Mouse (Mus musculus) lung, postnatal 0 days (tissue): ENCODE data around the gene Mical2. TPM values are rescaled to one million over a fixed set of nuclear protein-coding genes. Genes with fewer than 3 reads are reported as not detected.
A peak's percentile ranks its signal among the peaks of the same experiment; 100 is the strongest.

Source experiments
- ATAC-seq: fragments of 200-750 bp; cut with Nextera tagmentation; 2 replicates; pipeline ENCODE4 v1.8.0; 2017; ENCODE audit warnings: moderate library complexity
- DNase-seq: peaks from one replicate; pipeline ENCODE4 v3.0.0-alpha.2; 2016; ENCODE audit warnings: low spot score
- H3K27ac ChIP-seq: fragments of 300-500 bp; sonication (generic); 2 replicates; pipeline ENCODE4 v1.5.1; 2014; ENCODE audit warnings: antibody characterized with exemption, mild to moderate bottlenecking, low read length, mixed read lengths
- H3K27me3 ChIP-seq: fragments of 300-500 bp; sonication (generic); replicated peaks from 2 replicates; pipeline ENCODE4 v1.6.1; 2014; ENCODE audit warnings: low read length, mixed read lengths; ENCODE audit not compliant: insufficient read depth
- H3K36me3 ChIP-seq: fragments of 300-500 bp; sonication (generic); 2 replicates; pipeline ENCODE4 v1.6.1; 2014; ENCODE audit warnings: low read length, mixed read lengths; ENCODE audit not compliant: insufficient read depth
- H3K4me1 ChIP-seq: fragments of 300-500 bp; sonication (generic); 2 replicates; pipeline ENCODE4 v1.6.1; 2014; ENCODE audit warnings: antibody characterized with exemption, low read depth, low read length, mixed read lengths; ENCODE audit not compliant: insufficient read depth
- H3K4me2 ChIP-seq: fragments of 300-500 bp; sonication (generic); replicated peaks from 2 replicates; pipeline ENCODE4 v1.6.1; 2014; ENCODE audit warnings: low read depth, mild to moderate bottlenecking, low read length, moderate library complexity, mixed read lengths
- H3K4me3 ChIP-seq: fragments of 300-500 bp; sonication (generic); 2 replicates; pipeline ENCODE4 v1.5.1; 2014; ENCODE audit warnings: low read depth, low read length
- H3K9ac ChIP-seq: fragments of 300-500 bp; sonication (generic); replicated peaks from 2 replicates; pipeline ENCODE4 v1.6.1; 2014; ENCODE audit warnings: low read depth, mild to moderate bottlenecking
- H3K9me3 ChIP-seq: fragments of 300-500 bp; sonication (generic); 2 replicates; pipeline ENCODE4 v1.6.1; 2016; ENCODE audit warnings: low read length, mixed read lengths
- CTCF ChIP-seq: IDR thresholded peaks from 2 replicates; pipeline ENCODE4 v1.5.1; 2016; ENCODE audit warnings: antibody characterized with exemption, mild to moderate bottlenecking
- EP300 ChIP-seq: IDR thresholded peaks from 2 replicates; pipeline ENCODE4 v1.6.1; 2016; ENCODE audit warnings: antibody characterized with exemption, mild to moderate bottlenecking, control low read depth
- WGBS: fragments of 180-500 bp; shearing (Covaris S2); extraction: QIAGEN DNeasy Blood & Tissue Kit; methylation state at CpG from one replicate; pipeline ENCODE4 v1.1.7; 2014; 5-methylcytosine and 5-hydroxymethylcytosine counted together
- polyA plus RNA-seq: library from polyadenylated mRNA; unstranded; fragments of >200 nt; fragmentation: Nextera tagmentation; extraction: Ambion mirVana; gene quantifications from 2 replicates; pipeline ENCODE4 v1.2.1, GENCODE M21; 2015

Gene Mical2
- polyA plus RNA-seq, 1 experiment from 2014 or later: 19.7 TPM

DNA sequence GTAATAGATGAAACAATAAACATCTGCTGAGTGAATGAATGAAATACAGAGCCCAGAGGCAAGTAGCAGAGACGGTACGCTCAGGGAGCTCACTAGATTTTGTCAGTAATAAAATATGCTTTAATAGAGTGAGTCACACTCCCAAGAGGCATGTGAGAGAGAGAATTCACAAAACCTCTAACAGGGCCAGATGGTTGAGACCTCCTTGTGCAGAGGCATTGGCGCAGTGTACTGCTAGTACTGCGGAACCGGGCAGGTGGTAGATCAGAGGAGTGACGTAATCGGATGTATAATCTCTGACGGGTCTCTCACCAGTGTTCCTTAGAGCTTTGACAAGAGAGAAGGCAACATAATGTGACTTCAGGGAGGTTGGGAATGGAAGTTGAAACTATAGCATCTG lies 78.7 kb downstream of the Mical2 start:
- Histone ChIP-seq H3K4me2 (no peak overlapping the region), H3K9ac (no peak overlapping the region), H3K36me3 (no peaks in the 10 kb centered on the region), H3K4me1 (peaks cover 2% of the 10 kb centered on the region; the same call in 1 of the 2 replicates), H3K27me3 (no peaks in the 10 kb centered on the region), H3K9me3 (no peaks in the 10 kb centered on the region), H3K27ac (no peak overlapping the region), H3K4me3 (no peak overlapping the region)
- no peak for ATAC-seq
- WGBS: 63% methylated on average over 8 of the region's 8 CpGs
- TF ChIP-seq EP300 (no peak), CTCF (no peak)
- no peak for DNase-seq

DNA sequence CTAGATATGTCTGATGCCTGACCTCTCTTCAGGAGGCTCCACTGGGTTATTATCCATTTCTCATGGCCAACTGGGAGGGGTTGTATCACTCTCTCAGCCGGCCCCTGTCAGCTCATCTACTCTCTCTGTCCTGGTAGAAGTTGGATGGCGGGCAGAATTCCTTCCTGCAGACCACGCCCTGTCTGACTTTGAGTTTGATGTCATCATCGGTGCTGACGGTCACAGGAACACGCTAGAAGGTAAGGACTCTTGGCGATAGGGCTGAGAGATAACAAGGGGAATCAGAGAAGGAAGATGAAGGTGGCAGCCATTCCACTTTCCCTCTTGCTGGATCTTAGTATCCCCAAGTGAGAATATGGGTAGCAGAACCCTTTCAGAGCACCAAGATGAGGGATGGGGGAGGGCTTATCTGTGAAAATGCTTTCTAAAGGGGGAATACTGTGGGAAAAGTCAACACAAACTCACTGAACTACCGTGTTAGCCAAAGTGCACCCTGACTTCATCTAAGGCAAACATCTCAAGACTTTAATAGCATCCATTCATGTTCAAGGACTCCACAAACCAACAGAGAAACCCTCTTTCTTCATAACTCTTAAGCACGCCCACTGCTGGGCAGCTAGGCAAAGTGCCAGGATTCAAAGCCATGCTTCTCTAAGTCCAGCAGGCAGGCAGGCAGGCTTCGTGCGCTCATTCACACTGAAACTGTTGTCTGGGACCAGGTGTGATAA lies 83.8 kb downstream of the Mical2 start:
- H3K27ac ChIP-seq: peak overlapping the region; percentile 63
- TF ChIP-seq CTCF (peak; percentile 46), EP300 (peak; percentile 98)
- peak; percentile 95 for DNase-seq
- H3K27me3 ChIP-seq: no peaks in the 10 kb centered on the region
- H3K36me3 ChIP-seq: peaks cover 18% of the 10 kb centered on the region
- H3K4me2 ChIP-seq: no peak overlapping the region
- H3K9ac ChIP-seq: no peak overlapping the region
- no peaks in the 10 kb centered on the region for H3K4me1 ChIP-seq
- H3K4me3 ChIP-seq: no peak overlapping the region
- no peaks in the 10 kb centered on the region for H3K9me3 ChIP-seq
- 56% methylated on average over 11 of the region's 11 CpGs for WGBS
- ATAC-seq: peak; percentile 92

DNA sequence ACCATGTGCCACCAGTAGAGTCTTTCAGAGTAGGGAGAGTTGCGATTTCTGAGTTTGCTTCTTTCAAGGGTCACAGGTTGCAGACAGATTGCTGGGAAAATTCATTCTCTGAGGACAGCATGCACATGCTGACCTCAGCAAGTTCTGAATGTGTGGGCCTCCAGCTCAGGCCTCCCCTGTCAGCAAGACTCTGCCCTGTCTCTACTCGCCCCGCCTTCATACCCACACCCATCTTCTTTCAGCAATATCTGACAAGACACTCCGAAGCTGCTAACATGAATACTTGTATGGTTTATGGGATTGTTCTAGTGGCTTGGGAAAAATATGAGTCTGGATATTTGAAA lies 84.3 kb downstream of the Mical2 start:
- Histone ChIP-seq H3K27me3 (no peaks in the 10 kb centered on the region), H3K36me3 (peaks cover 19% of the 10 kb centered on the region), H3K4me3 (no peak overlapping the region), H3K4me2 (no peak overlapping the region), H3K27ac (0 out of 2 replicates have a peak overlapping the region, but pooled peaks have one; percentile 63), H3K9ac (no peak overlapping the region), H3K4me1 (no peaks in the 10 kb centered on the region), H3K9me3 (no peaks in the 10 kb centered on the region)
- TF ChIP-seq EP300 (no peak), CTCF (no peak)
- ATAC-seq (peak; percentile 13), DNase-seq (no peak)
- 59% methylated on average over 4 of the region's 4 CpGs for WGBS

DNA sequence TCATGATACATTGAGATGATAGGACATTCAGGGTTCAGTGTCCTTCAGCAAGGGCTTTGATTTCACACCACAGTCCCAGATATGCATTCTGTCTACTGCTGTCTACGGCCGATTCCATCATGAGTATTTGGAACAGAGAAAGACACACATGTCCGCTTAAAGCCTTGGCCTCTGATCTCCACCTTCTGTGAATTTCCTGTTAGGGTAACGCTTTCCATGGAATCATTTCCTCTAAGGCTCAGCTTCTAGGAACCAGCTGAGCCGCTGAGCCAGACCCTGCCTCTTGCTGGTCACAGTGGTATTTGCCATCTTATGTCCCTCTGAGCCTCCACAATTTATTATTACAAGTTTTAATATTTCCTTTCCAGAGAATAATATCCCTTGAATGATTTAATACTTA lies 87.6 kb downstream of the Mical2 start:
- ATAC-seq: no peak
- H3K4me3 ChIP-seq: no peak overlapping the region
- H3K9ac ChIP-seq: no peak overlapping the region
- DNase-seq: peak; percentile 24
- no peaks in the 10 kb centered on the region for H3K4me1 ChIP-seq
- TF ChIP-seq EP300 (no peak; the same call in 1 of the 2 replicates), CTCF (no peak)
- H3K27me3 ChIP-seq: no peaks in the 10 kb centered on the region
- no peaks in the 10 kb centered on the region for H3K9me3 ChIP-seq
- no peak overlapping the region for H3K4me2 ChIP-seq
- peaks cover 26% of the 10 kb centered on the region for H3K36me3 ChIP-seq
- H3K27ac ChIP-seq: no peak overlapping the region
- 59% methylated on average over 5 of the region's 5 CpGs for WGBS

- Histone ChIP-seq H3K27me3 (no peaks in the 10 kb centered on the region), H3K4me2 (no peak overlapping the region), H3K9ac (no peak overlapping the region), H3K4me3 (no peak overlapping the region), H3K9me3 (no peaks in the 10 kb centered on the region), H3K27ac (no peak overlapping the region), H3K36me3 (peaks cover 30% of the 10 kb centered on the region), H3K4me1 (no peaks in the 10 kb centered on the region)
- 54% methylated on average over 5 of the region's 5 CpGs for WGBS
- no peak for TF ChIP-seq CTCF
- TF ChIP-seq EP300: no peak
- DNase-seq (no peak), ATAC-seq (no peak)
These were observed 88.0 kb downstream of the Mical2 start for GRCm38 (mm10) chr7:112313670-112314069.

DNA sequence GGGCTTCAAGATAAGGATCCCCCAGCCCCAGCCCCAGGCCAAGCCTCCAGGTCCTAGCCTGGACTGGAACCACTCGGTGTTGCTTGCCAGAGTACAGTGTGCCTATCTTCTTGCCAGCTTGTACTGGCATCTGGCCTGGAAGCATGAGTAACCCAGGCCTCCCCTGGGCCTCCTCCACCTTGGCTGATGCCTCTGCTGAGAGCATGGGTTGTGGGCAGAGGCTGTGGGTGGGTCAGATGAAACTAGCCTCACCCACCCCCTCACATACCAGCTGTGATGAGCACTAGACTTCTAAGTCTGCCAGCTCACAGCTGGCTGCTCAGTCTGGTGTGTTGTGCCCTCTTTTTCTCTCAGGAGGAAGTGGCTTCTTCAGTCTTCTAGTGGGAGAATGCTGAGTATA lies 90.6 kb downstream of the Mical2 start:
- Histone ChIP-seq H3K36me3 (peaks cover 35% of the 10 kb centered on the region), H3K9me3 (no peaks in the 10 kb centered on the region), H3K4me2 (no peak overlapping the region), H3K4me1 (no peaks in the 10 kb centered on the region), H3K9ac (no peak overlapping the region), H3K27ac (no peak overlapping the region), H3K4me3 (no peak overlapping the region), H3K27me3 (no peaks in the 10 kb centered on the region)
- DNase-seq: peak; percentile 52
- peak; percentile 70 for ATAC-seq
- TF ChIP-seq CTCF: no peak
- TF ChIP-seq EP300: no peak
- WGBS: 71% methylated on average over 1 of the region's 1 CpGs

DNA sequence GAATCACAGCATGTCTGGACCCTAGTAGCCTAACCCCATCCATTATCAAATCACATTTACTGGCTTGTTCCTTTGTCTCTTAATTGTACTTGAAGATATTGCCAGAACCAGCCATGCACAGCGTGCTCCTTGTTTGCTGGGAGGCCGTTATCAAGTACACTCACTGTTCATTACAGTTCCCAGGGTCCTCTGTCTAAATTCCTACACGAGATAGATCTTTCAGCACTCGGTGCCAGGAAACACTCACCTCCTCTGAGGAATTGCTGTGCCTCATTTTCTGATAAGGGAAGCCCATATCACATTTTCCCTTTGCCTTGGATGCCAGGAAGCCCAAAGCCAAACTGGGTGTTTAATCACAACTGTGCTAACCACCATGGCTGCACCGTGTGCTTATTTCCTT lies 91.8 kb downstream of the Mical2 start:
- DNase-seq: no peak
- no peak for ATAC-seq
- H3K4me1 ChIP-seq: no peaks in the 10 kb centered on the region
- no peak overlapping the region for H3K4me3 ChIP-seq
- H3K9ac ChIP-seq: no peak overlapping the region
- no peak for TF ChIP-seq CTCF
- TF ChIP-seq EP300: no peak
- peaks cover 39% of the 10 kb centered on the region for H3K36me3 ChIP-seq
- WGBS: 31% methylated on average over 5 of the region's 5 CpGs
- no peak overlapping the region for H3K4me2 ChIP-seq
- no peaks in the 10 kb centered on the region for H3K27me3 ChIP-seq
- H3K9me3 ChIP-seq: no peaks in the 10 kb centered on the region
- no peak overlapping the region for H3K27ac ChIP-seq
